Mouse (Mus musculus) liver, postnatal 0 days (tissue): Measurements from ENCODE around the gene Scrg1.

Experiments
- CTCF ChIP-seq: sonication (generic); IDR thresholded peaks from 2 replicates; pipeline ENCODE4 v1.5.1; 2016; ENCODE audit warnings: antibody characterized with exemption, low read depth
- EP300 ChIP-seq: IDR thresholded peaks from 2 replicates; pipeline ENCODE4 v1.6.1; 2016; ENCODE audit warnings: antibody characterized with exemption, low read depth, mild to moderate bottlenecking

GRCm38 (mm10) chr8:57498847-57499511 is 43.3 kb downstream of the Scrg1 start:
- TF ChIP-seq CTCF (no peak), EP300 (no peak)
